Mouse (Mus musculus): ENCODE data around the gene Mab21l3. TPM values are rescaled to one million over a fixed set of nuclear protein-coding genes. Genes with fewer than 3 reads are reported as not detected.

The Mab21l3 gene
- polyA plus RNA-seq, 1 experiment: 0.16 TPM

DNA sequence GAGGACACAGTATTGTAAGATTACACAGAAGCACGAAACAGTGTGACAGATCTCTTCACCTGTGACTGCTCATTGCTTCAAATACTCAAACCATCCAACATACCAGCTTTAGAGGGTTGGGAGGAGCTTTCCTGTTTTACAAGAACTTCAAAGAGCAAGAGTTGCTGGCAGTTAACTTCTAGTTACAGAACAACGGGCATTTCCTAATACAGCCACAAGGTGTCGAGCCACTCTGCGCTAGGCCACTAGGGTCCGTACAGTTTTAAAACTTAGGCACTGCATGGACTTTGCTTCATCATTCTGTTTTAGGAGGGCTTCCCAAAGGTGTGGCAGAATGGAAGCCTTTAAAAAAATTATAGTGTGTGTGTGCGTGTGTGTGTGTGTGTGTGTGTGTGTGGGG lies 32.1 kb upstream of the Mab21l3 start:
- Histone ChIP-seq H3K27me3 (ENCODE audit: control insufficient read depth, insufficient read depth, low read length) (no peaks in the 10 kb centered on the region), H3K4me1 (ENCODE audit: control insufficient read depth, insufficient read depth, low read length) (no peaks in the 10 kb centered on the region; the same call in 1 of the 2 replicates), H3K27ac (ENCODE audit: insufficient read depth, low read length) (no peak overlapping the region), H3K4me3 (replicated peaks; ENCODE audit: insufficient read depth, low read depth, low read length) (no peak overlapping the region)
- WGBS: 86% methylated on average over 6 of the region's 6 CpGs
- DNase-seq: no peak
- no peak for TF ChIP-seq POLR2A (IDR thresholded peaks at IDR 0.05; ENCODE audit: borderline replicate concordance, insufficient read depth, low read length)
- TF ChIP-seq CTCF (IDR thresholded peaks at IDR 0.05; ENCODE audit: borderline replicate concordance, insufficient read depth, low read depth, low read length): peak; percentile 30; the same call in 1 of the 2 replicates

DNA sequence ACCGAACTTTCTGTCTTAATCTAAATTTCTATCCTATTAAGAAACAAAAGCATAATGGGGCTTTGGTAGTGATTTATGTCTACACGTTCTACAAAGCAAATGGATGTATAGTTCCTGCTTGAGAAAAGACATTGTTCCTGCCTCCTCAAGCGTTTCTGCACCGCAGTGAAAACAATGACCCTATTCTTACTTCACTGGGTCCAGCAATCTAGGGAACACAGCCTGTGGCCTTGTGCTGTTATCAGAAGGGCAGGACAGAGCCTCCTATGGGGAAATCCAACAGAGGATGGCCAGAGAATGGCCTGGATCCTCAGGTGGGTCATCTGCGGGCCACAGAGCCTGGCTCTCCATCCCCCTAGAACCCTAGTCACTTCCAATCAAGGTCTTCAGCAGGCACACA lies 29.4 kb upstream of the Mab21l3 start:
- Histone ChIP-seq H3K27me3 (ENCODE audit: control insufficient read depth, insufficient read depth, low read length) (no peaks in the 10 kb centered on the region), H3K4me3 (replicated peaks; ENCODE audit: insufficient read depth, low read depth, low read length) (no peak overlapping the region), H3K4me1 (ENCODE audit: control insufficient read depth, insufficient read depth, low read length) (no peaks in the 10 kb centered on the region; the same call in 1 of the 2 replicates), H3K27ac (ENCODE audit: insufficient read depth, low read length) (no peak overlapping the region)
- no peak for DNase-seq
- TF ChIP-seq POLR2A (IDR thresholded peaks at IDR 0.05; ENCODE audit: borderline replicate concordance, insufficient read depth, low read length): no peak
- TF ChIP-seq CTCF (IDR thresholded peaks at IDR 0.05; ENCODE audit: borderline replicate concordance, insufficient read depth, low read depth, low read length): no peak
- WGBS: 72% methylated on average over 5 of the region's 5 CpGs

DNA sequence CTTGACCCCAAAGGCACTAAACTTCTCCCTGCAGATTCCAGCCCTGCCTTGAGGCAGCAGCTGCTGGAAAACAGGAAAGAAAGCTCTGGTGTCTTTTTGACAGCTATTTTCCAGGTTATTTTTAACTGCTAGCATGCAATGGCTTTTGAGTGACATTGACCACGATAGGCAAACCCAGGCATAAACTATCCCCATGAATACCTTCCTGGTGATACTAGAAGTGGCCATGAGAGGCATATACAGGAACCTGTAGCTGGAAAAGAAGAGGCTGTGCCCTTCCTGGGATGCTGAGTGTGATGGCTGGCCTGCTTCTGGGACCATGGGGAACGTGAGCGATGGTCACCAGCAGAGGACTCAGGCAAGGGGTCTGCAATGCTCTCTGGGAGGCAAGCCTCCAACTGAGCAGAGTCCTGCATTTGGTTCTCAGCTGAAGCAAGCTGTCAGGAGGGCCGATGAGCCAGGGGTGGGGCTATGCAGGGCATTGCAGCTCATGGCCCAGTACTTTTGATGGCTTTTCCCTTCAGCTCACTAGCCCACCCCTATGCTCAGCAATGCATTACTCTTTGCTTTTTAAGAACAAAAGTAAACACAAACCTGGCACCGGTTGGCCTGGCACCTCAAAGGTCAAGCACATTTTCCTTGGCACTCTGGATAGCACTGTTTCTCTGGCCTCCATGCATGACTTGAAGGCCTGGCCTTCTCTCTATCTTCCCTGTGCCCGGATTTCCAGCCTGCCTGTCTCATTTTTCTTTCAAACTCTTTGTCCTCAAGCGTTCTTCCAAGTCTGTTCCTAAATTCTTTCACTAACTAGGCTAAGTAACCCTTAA lies 27.9 kb upstream of the Mab21l3 start:
- DNase-seq: no peak
- 82% methylated on average over 7 of the region's 7 CpGs for WGBS
- Histone ChIP-seq H3K27ac (ENCODE audit: insufficient read depth, low read length) (no peak overlapping the region), H3K4me1 (ENCODE audit: control insufficient read depth, insufficient read depth, low read length) (no peaks in the 10 kb centered on the region; the same call in 1 of the 2 replicates), H3K4me3 (replicated peaks; ENCODE audit: insufficient read depth, low read depth, low read length) (no peak overlapping the region), H3K27me3 (ENCODE audit: control insufficient read depth, insufficient read depth, low read length) (no peaks in the 10 kb centered on the region)
- no peak for TF ChIP-seq CTCF (IDR thresholded peaks at IDR 0.05; ENCODE audit: borderline replicate concordance, insufficient read depth, low read depth, low read length)

- DNase-seq: no peak
- no peak for TF ChIP-seq POLR2A (IDR thresholded peaks at IDR 0.05; ENCODE audit: borderline replicate concordance, insufficient read depth, low read length)
- TF ChIP-seq CTCF (IDR thresholded peaks at IDR 0.05; ENCODE audit: borderline replicate concordance, insufficient read depth, low read depth, low read length): no peak
- no peak overlapping the region for H3K27ac ChIP-seq (ENCODE audit: insufficient read depth, low read length)
- no peaks in the 10 kb centered on the region for H3K27me3 ChIP-seq (ENCODE audit: control insufficient read depth, insufficient read depth, low read length)
- H3K4me3 ChIP-seq (replicated peaks; ENCODE audit: insufficient read depth, low read depth, low read length): no peak overlapping the region
- no peaks in the 10 kb centered on the region; the same call in 1 of the 2 replicates for H3K4me1 ChIP-seq (ENCODE audit: control insufficient read depth, insufficient read depth, low read length)
- 85% methylated on average over 10 of the region's 10 CpGs for WGBS
These were observed 26.6 kb upstream of the Mab21l3 start for GRCm38 (mm10) chr3:101875258-101875920.

DNA sequence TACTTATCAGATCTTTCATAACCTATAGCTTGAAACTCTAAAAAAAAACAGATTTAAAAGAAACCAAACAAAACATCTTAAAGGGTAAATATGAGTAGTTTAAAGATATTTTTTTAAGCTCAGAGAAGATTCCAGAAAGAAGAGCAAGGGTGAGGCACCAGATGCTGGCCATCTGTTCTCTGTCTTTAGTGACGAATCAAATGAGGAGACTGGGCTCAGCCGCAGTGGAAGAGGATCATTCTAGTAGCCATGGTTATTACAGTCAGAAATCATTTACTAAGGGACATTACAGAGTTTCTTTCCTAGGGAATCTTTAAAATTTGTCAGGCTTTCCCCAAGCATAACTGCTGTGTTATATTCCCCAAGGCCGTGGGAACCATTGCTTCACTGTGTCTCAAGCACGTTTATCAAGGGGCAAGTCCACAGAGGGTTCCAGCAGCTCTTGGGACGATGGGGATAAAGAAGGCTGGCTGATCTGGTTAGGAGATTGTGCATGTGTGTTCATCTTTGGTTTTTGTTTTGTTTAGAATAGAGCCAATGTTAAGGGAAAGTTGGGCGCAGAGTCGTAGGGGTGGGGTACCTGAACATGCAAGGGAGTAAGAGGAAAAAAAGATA lies 24.4 kb upstream of the Mab21l3 start:
- Histone ChIP-seq H3K4me3 (replicated peaks; ENCODE audit: insufficient read depth, low read depth, low read length) (no peak overlapping the region), H3K4me1 (ENCODE audit: control insufficient read depth, insufficient read depth, low read length) (no peaks in the 10 kb centered on the region; the same call in 1 of the 2 replicates), H3K27ac (ENCODE audit: insufficient read depth, low read length) (no peak overlapping the region), H3K27me3 (ENCODE audit: control insufficient read depth, insufficient read depth, low read length) (no peaks in the 10 kb centered on the region)
- 74% methylated on average over 7 of the region's 7 CpGs for WGBS
- DNase-seq: no peak
- TF ChIP-seq CTCF (IDR thresholded peaks at IDR 0.05; ENCODE audit: borderline replicate concordance, insufficient read depth, low read depth, low read length) (no peak), POLR2A (IDR thresholded peaks at IDR 0.05; ENCODE audit: borderline replicate concordance, insufficient read depth, low read length) (no peak)

GRCm38 (mm10) chr3:101871951-101872350 lies 23.2 kb upstream of the Mab21l3 start:
- no peak for TF ChIP-seq POLR2A (IDR thresholded peaks at IDR 0.05; ENCODE audit: borderline replicate concordance, insufficient read depth, low read length)
- no peak for TF ChIP-seq CTCF (IDR thresholded peaks at IDR 0.05; ENCODE audit: borderline replicate concordance, insufficient read depth, low read depth, low read length)
- H3K4me1 ChIP-seq (ENCODE audit: control insufficient read depth, insufficient read depth, low read length): peaks cover 4% of the 10 kb centered on the region
- no peaks in the 10 kb centered on the region for H3K27me3 ChIP-seq (ENCODE audit: control insufficient read depth, insufficient read depth, low read length)
- 92% methylated on average over 9 of the region's 9 CpGs for WGBS
- H3K27ac ChIP-seq (ENCODE audit: insufficient read depth, low read length): no peak overlapping the region
- H3K4me3 ChIP-seq (replicated peaks; ENCODE audit: insufficient read depth, low read depth, low read length): no peak overlapping the region
- no peak for DNase-seq

DNA sequence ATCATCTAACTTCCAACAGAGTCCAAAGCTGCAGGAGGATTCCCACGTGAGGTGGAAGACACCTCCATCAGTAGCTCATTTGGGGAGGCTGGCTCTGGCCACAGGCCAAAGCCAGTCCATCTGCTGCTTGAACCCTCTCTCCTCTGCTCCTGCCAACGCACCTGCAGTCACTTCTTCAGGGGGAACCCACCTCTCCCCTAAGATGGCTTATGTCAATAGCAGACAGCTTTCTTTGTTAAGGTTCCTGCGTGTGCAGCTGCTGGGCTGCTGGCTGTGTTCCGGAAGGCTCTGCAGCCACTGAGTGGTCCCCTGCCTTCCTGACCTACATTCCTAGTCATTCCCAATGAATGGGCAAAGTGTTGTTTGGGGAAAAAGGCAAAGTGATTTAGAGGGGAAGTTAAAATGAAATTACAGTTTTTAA lies 18.3 kb upstream of the Mab21l3 start:
- Histone ChIP-seq H3K4me3 (replicated peaks; ENCODE audit: insufficient read depth, low read depth, low read length) (no peak overlapping the region), H3K27me3 (ENCODE audit: control insufficient read depth, insufficient read depth, low read length) (no peaks in the 10 kb centered on the region), H3K27ac (ENCODE audit: insufficient read depth, low read length) (0 out of 2 replicates have a peak overlapping the region, but pooled peaks have one; percentile 55), H3K4me1 (ENCODE audit: control insufficient read depth, insufficient read depth, low read length) (peaks cover 16% of the 10 kb centered on the region)
- peak; percentile 83 to 90 for DNase-seq
- 5% methylated on average over 4 of the region's 4 CpGs for WGBS
- 0 out of 2 replicates have a peak, but pooled peaks have one; percentile 0 for TF ChIP-seq CTCF (IDR thresholded peaks at IDR 0.05; ENCODE audit: borderline replicate concordance, insufficient read depth, low read depth, low read length)
- no peak for TF ChIP-seq POLR2A (IDR thresholded peaks at IDR 0.05; ENCODE audit: borderline replicate concordance, insufficient read depth, low read length)
